Mouse (Mus musculus): ENCODE measurements around the gene Gm20532.

The Gm20532 gene

DNA sequence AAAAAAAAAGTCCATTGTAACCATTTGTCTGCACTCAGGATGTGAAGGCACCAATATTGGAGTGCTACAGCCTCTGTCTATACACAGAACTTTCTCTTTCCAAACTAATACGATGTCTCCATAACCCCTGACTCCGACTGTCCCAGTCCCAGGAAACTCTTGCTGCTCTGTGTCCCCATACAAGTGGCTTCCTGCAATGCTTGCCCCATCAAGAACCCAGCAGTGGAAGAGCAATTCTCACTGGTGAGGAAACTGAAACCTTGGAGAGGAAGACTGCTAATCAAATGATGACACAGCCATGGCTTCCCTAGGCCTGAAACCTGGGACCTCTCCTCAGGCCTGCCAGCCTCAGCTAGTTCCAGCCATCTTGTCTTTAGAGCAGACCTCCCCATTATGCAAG lies 11.4 kb downstream of the Gm20532 start:
- DNase-seq (ENCODE audit: low read depth, low spot score) = no peak
- Histone ChIP-seq H3K36me3 (ENCODE audit: control insufficient read depth, insufficient read depth, low read length, poor library complexity, severe bottlenecking) (no peaks in the 10 kb centered on the region), H3K27me3 (ENCODE audit: control insufficient read depth, insufficient read depth, low read length, poor library complexity, severe bottlenecking) (no peaks in the 10 kb centered on the region)

- DNase-seq (ENCODE audit: low read depth, low spot score) = no peak
- H3K27me3 ChIP-seq (ENCODE audit: control insufficient read depth, insufficient read depth, low read length, poor library complexity, severe bottlenecking) = no peaks in the 10 kb centered on the region
Observed at GRCm38 (mm10) chr2:26598462-26598861, 12.0 kb downstream of the Gm20532 start.

GRCm38 (mm10) chr2:26599965-26600364 lies 13.5 kb downstream of the Gm20532 start:
- DNase-seq (ENCODE audit: low read depth, low spot score) = no peak
- Histone ChIP-seq H3K36me3 (ENCODE audit: control insufficient read depth, insufficient read depth, low read length, poor library complexity, severe bottlenecking) (no peaks in the 10 kb centered on the region), H3K27me3 (ENCODE audit: control insufficient read depth, insufficient read depth, low read length, poor library complexity, severe bottlenecking) (no peaks in the 10 kb centered on the region)

More at GRCm38 (mm10) chr2:26598462-26598861, 12.0 kb downstream of the Gm20532 start:
- no peaks in the 10 kb centered on the region for H3K36me3 ChIP-seq (ENCODE audit: control insufficient read depth, insufficient read depth, low read length, poor library complexity, severe bottlenecking)

DNA sequence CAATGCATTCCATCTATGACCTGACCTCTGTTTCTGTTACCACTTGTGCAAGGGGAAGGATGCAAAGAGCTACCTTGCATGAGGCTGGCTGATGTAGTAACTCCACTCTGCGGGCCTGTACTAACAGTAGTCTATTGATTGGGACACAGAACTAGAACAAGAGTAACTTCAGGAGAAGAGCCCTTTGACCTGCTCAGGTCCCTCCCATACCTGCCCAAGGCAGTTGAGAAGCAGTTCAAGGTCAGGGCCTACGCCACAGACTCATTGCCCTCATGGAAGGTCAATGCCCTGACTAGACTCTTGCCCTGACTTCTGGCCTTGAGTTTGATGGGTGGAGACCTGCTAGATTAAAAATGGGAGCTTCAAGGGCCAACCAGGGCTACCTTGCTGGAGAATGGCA lies 14.2 kb downstream of the Gm20532 start:
- no peaks in the 10 kb centered on the region for H3K27me3 ChIP-seq (ENCODE audit: control insufficient read depth, insufficient read depth, low read length, poor library complexity, severe bottlenecking)
- no peaks in the 10 kb centered on the region for H3K36me3 ChIP-seq (ENCODE audit: control insufficient read depth, insufficient read depth, low read length, poor library complexity, severe bottlenecking)
- DNase-seq (ENCODE audit: low read depth, low spot score) = no peak

GRCm38 (mm10) chr2:26601595-26601994 lies 15.2 kb downstream of the Gm20532 start:
- DNase-seq (ENCODE audit: low read depth, low spot score) = no peak
- Histone ChIP-seq H3K36me3 (ENCODE audit: control insufficient read depth, insufficient read depth, low read length, poor library complexity, severe bottlenecking) (no peaks in the 10 kb centered on the region), H3K27me3 (ENCODE audit: control insufficient read depth, insufficient read depth, low read length, poor library complexity, severe bottlenecking) (no peaks in the 10 kb centered on the region)

GRCm38 (mm10) chr2:26602631-26603030 lies 16.2 kb downstream of the Gm20532 start:
- DNase-seq (ENCODE audit: low read depth, low spot score) = no peak
- no peaks in the 10 kb centered on the region for H3K36me3 ChIP-seq (ENCODE audit: control insufficient read depth, insufficient read depth, low read length, poor library complexity, severe bottlenecking)
- no peaks in the 10 kb centered on the region for H3K27me3 ChIP-seq (ENCODE audit: control insufficient read depth, insufficient read depth, low read length, poor library complexity, severe bottlenecking)

DNA sequence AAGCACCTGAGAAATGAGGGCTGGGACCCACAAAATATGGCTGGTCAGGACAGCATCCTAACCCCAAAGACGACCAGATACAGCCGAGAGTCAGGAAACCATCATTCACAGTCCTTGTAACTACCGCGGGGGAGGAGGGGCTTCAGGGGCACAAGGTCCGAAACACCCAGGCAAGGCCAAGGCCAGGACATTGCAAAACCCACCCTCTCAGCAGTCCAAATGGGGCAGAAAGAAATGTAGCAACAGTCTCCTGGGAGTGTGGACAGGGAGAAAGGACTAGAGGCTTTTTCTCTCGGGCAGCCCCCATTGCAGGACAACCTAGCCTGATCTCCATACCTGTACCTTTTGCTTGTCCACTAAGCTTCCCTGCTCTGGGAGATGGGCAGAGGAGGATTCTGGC lies 16.7 kb downstream of the Gm20532 start:
- Histone ChIP-seq H3K36me3 (ENCODE audit: control insufficient read depth, insufficient read depth, low read length, poor library complexity, severe bottlenecking) (no peaks in the 10 kb centered on the region), H3K27me3 (ENCODE audit: control insufficient read depth, insufficient read depth, low read length, poor library complexity, severe bottlenecking) (no peaks in the 10 kb centered on the region)
- DNase-seq (ENCODE audit: low read depth, low spot score) = no peak

GRCm38 (mm10) chr2:26603720-26604671 lies 17.6 kb downstream of the Gm20532 start, which contains the start of gene Agpat2:
Agpat2 (minus strand) TSS chr2:26604417.
- no peaks in the 10 kb centered on the region for H3K27me3 ChIP-seq (ENCODE audit: control insufficient read depth, insufficient read depth, low read length, poor library complexity, severe bottlenecking)
- DNase-seq (ENCODE audit: low read depth, low spot score) = peak; percentile 80
- H3K36me3 ChIP-seq (ENCODE audit: control insufficient read depth, insufficient read depth, low read length, poor library complexity, severe bottlenecking) = no peaks in the 10 kb centered on the region

GRCm38 (mm10) chr2:26605331-26605730 lies 18.9 kb downstream of the Gm20532 start:
- DNase-seq (ENCODE audit: low read depth, low spot score) = no peak
- no peaks in the 10 kb centered on the region for H3K36me3 ChIP-seq (ENCODE audit: control insufficient read depth, insufficient read depth, low read length, poor library complexity, severe bottlenecking)
- H3K27me3 ChIP-seq (ENCODE audit: control insufficient read depth, insufficient read depth, low read length, poor library complexity, severe bottlenecking) = no peaks in the 10 kb centered on the region

- DNase-seq (ENCODE audit: low read depth, low spot score) = no peak
- H3K27me3 ChIP-seq (ENCODE audit: control insufficient read depth, insufficient read depth, low read length, poor library complexity, severe bottlenecking) = no peaks in the 10 kb centered on the region
- no peaks in the 10 kb centered on the region for H3K36me3 ChIP-seq (ENCODE audit: control insufficient read depth, insufficient read depth, low read length, poor library complexity, severe bottlenecking)
Observed at GRCm38 (mm10) chr2:26606579-26606978, 20.1 kb downstream of the Gm20532 start.

- no peak for DNase-seq (ENCODE audit: low read depth, low spot score)
- Histone ChIP-seq H3K36me3 (ENCODE audit: control insufficient read depth, insufficient read depth, low read length, poor library complexity, severe bottlenecking) (no peaks in the 10 kb centered on the region), H3K27me3 (ENCODE audit: control insufficient read depth, insufficient read depth, low read length, poor library complexity, severe bottlenecking) (no peaks in the 10 kb centered on the region)
Observed at GRCm38 (mm10) chr2:26607056-26607910, 20.8 kb downstream of the Gm20532 start.

DNA sequence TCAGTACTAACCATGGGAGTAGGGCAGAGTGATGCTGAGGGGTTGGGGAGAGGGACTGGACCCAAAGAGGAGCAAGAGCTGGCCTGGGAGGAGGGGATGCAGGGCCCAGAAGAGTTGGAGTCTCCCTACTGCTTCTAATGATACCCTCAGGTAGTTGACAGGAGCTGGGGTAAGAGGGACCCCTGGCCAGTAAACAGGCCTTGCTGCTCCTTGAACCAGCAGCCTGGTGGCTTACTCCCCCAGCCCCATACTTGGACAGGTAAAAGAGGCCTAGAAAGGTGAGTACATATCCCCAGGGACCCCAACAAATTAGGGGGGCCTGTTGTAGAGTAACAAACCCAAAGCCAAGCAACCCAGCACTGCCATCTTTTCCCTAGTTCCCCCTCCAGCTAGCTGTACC lies 22.3 kb downstream of the Gm20532 start:
- H3K36me3 ChIP-seq (ENCODE audit: control insufficient read depth, insufficient read depth, low read length, poor library complexity, severe bottlenecking) = no peaks in the 10 kb centered on the region
- no peak for DNase-seq (ENCODE audit: low read depth, low spot score)

DNA sequence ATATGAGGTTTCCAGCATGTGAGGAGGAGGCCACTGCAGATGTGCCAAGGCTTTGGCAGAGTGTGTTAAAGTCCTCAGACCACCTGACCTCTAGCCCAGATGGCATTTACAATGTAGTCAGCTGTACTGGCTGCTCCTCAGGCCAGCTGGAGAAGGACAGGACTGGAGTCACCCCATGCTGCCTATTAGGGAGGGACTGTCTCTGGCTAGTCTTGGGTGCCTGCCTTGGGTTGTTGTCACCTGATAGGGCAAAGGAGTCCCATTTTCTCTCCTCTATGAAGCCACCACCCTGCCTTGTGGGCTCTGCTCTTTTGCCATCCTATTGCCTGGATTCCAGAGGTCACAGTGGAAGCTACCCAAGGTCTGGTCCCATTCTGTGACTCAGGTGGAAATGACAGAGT lies 22.8 kb downstream of the Gm20532 start:
- no peak for DNase-seq (ENCODE audit: low read depth, low spot score)
- Histone ChIP-seq H3K36me3 (ENCODE audit: control insufficient read depth, insufficient read depth, low read length, poor library complexity, severe bottlenecking) (no peaks in the 10 kb centered on the region), H3K27me3 (ENCODE audit: control insufficient read depth, insufficient read depth, low read length, poor library complexity, severe bottlenecking) (no peaks in the 10 kb centered on the region)

More for the DNA sequence above, 22.3 kb downstream of the Gm20532 start:
- no peaks in the 10 kb centered on the region for H3K27me3 ChIP-seq (ENCODE audit: control insufficient read depth, insufficient read depth, low read length, poor library complexity, severe bottlenecking)

- no peaks in the 10 kb centered on the region for H3K27me3 ChIP-seq (ENCODE audit: control insufficient read depth, insufficient read depth, low read length, poor library complexity, severe bottlenecking)
- DNase-seq (ENCODE audit: low read depth, low spot score) = no peak
- H3K36me3 ChIP-seq (ENCODE audit: control insufficient read depth, insufficient read depth, low read length, poor library complexity, severe bottlenecking) = no peaks in the 10 kb centered on the region
Observed at GRCm38 (mm10) chr2:26610526-26610925, 24.1 kb downstream of the Gm20532 start.

- DNase-seq (ENCODE audit: low read depth, low spot score) = no peak
- Histone ChIP-seq H3K36me3 (ENCODE audit: control insufficient read depth, insufficient read depth, low read length, poor library complexity, severe bottlenecking) (no peaks in the 10 kb centered on the region), H3K27me3 (ENCODE audit: control insufficient read depth, insufficient read depth, low read length, poor library complexity, severe bottlenecking) (no peaks in the 10 kb centered on the region)
Observed at GRCm38 (mm10) chr2:26611054-26611453, 24.6 kb downstream of the Gm20532 start.

Data from splenic B cell, adult 2 months (primary cell).